In genomic region chrX:60542901-60543300, GRCm38 (mm10) we compare ENCODE assay signal across 34 mouse cellular contexts. TPM values are rescaled to one million over a fixed set of nuclear protein-coding genes. Genes with fewer than 3 reads are reported as not detected.
DNase-seq lines count a peak whose midpoint lies in the region; ATAC-seq lines count a peak whose summit lies in the region.
"Had no signal": no experiment of that assay in that cellular context is flagged by ENCODE, and none has a peak within 500 bp of the region (broad histone marks: within the 10 kb centered on the region; RNA-seq: fewer than 3 reads in every experiment).

No protein-coding gene starts in this region.

- H3K27me3 ChIP-seq in forebrain, embryonic 14.5 days (replicated peaks; ENCODE audit: control insufficient read depth, insufficient read depth, low read length): no peaks in the 10 kb centered on the region
- H3K27me3 ChIP-seq in forebrain, embryonic 12.5 days: no peaks in the 10 kb centered on the region
- H3K27me3 ChIP-seq in embryonic facial prominence, embryonic 10.5 days (replicated peaks; ENCODE audit: low read depth, poor library complexity, severe bottlenecking): 0 out of 2 replicates have a peak, but pooled peaks cover 11% of the 10 kb centered on the region
- H3K27me3 ChIP-seq: CH12.LX; forebrain, embryonic 15.5 days; hindbrain, embryonic 13.5 days had no signal

- H3K27ac ChIP-seq in forebrain, embryonic 14.5 days (ENCODE audit: low read depth, low read length): no peak overlapping the region
- no peak overlapping the region for H3K27ac ChIP-seq in forebrain, embryonic 12.5 days
- no peak overlapping the region for H3K27ac ChIP-seq in embryonic facial prominence, embryonic 10.5 days (replicated peaks)
- H3K27ac ChIP-seq: embryonic facial prominence, embryonic 13.5 days; forebrain, embryonic 15.5 days; gastrocnemius, adult 2 months; hindbrain, embryonic 13.5 days had no signal

- H3K4me1 ChIP-seq in forebrain, embryonic 14.5 days (ENCODE audit: control insufficient read depth, insufficient read depth, low read length): no peaks in the 10 kb centered on the region
- H3K4me1 ChIP-seq in forebrain, embryonic 12.5 days: peaks cover 6% of the 10 kb centered on the region
- H3K4me1 ChIP-seq in embryonic facial prominence, embryonic 10.5 days: 0 out of 2 replicates have a peak, but pooled peaks cover 2% of the 10 kb centered on the region
- H3K4me1 ChIP-seq: embryonic facial prominence, embryonic 13.5 days had no signal

- no peaks in the 10 kb centered on the region for H3K9me3 ChIP-seq in forebrain, embryonic 14.5 days (replicated peaks; ENCODE audit: control insufficient read depth, low read length)
- H3K9me3 ChIP-seq in forebrain, embryonic 12.5 days: no peaks in the 10 kb centered on the region
- H3K9me3 ChIP-seq in embryonic facial prominence, embryonic 10.5 days: no peaks in the 10 kb centered on the region
- H3K9me3 ChIP-seq: embryonic facial prominence, embryonic 13.5 days; forebrain, embryonic 15.5 days; hindbrain, embryonic 13.5 days had no signal

- peak; percentile 60 for DNase-seq in forebrain, embryonic 14.5 days (ENCODE audit: low spot score)
- DNase-seq in layer of hippocampus, adult 9-11 months: peak; percentile 2
- no peak for DNase-seq in layer of hippocampus, postnatal 36 days
- peak; percentile 16 for DNase-seq in Muller cell, postnatal 12 days (ENCODE audit: inconsistent ontology term)
- DNase-seq in embryonic facial prominence, embryonic 10.5 days (ENCODE audit: low spot score): no peak
- DNase-seq: adrenal gland, adult 2 months; adrenal gland, postnatal 14 days; B cell, adult 2 months; cerebellum, adult 18-20 months; cerebellum, adult 9-10 months; cerebellum, postnatal 25 days; gastrocnemius, adult 2 months; gastrocnemius, postnatal 14 days; heart, adult 11 months; kidney, adult 18-20 months had no signal

- no peaks in the 10 kb centered on the region for H3K36me3 ChIP-seq in forebrain, embryonic 14.5 days (ENCODE audit: control insufficient read depth, insufficient read depth, low read length)
- H3K36me3 ChIP-seq in forebrain, embryonic 12.5 days (replicated peaks): no peaks in the 10 kb centered on the region
- no peaks in the 10 kb centered on the region for H3K36me3 ChIP-seq in embryonic facial prominence, embryonic 10.5 days (replicated peaks)
- H3K36me3 ChIP-seq: embryonic facial prominence, embryonic 13.5 days; forebrain, embryonic 15.5 days; G1E; hindbrain, embryonic 13.5 days had no signal

- WGBS in forebrain, embryonic 14.5 days: 34% methylated on average over 1 of the region's 1 CpGs
- 32% methylated on average over 1 of the region's 1 CpGs for WGBS in forebrain, embryonic 12.5 days
- 59% methylated on average over 1 of the region's 1 CpGs for WGBS in embryonic facial prominence, embryonic 10.5 days

- H3K4me3 ChIP-seq in forebrain, embryonic 14.5 days (ENCODE audit: low read depth, low read length): no peak overlapping the region
- H3K4me3 ChIP-seq in forebrain, embryonic 12.5 days (replicated peaks): no peak overlapping the region
- H3K4me3 ChIP-seq in embryonic facial prominence, embryonic 10.5 days: no peak overlapping the region
- H3K4me3 ChIP-seq: embryonic facial prominence, embryonic 13.5 days; erythroblast, embryonic 14.5 days; forebrain, embryonic 15.5 days; gastrocnemius, adult 2 months; hindbrain, embryonic 13.5 days had no signal

- no peak overlapping the region for H3K4me2 ChIP-seq in forebrain, embryonic 14.5 days (ENCODE audit: low read length)
- no peak overlapping the region for H3K4me2 ChIP-seq in forebrain, embryonic 12.5 days
- H3K4me2 ChIP-seq: embryonic facial prominence, embryonic 13.5 days; forebrain, embryonic 15.5 days; heart, embryonic 11.5 days; hindbrain, embryonic 13.5 days had no signal

- ATAC-seq in forebrain, embryonic 14.5 days: no peak
- ATAC-seq in forebrain, embryonic 12.5 days (ENCODE audit: low FRiP score): no peak
- ATAC-seq: forebrain, embryonic 15.5 days; hindbrain, embryonic 16.5 days; inflammation-experienced regulatory T-cells, adult 6 months; intestine, embryonic 16.5 days had no signal

- H3K9ac ChIP-seq in forebrain, embryonic 14.5 days (ENCODE audit: low read length): no peak overlapping the region
- no peak overlapping the region for H3K9ac ChIP-seq in forebrain, embryonic 12.5 days
- H3K9ac ChIP-seq: embryonic facial prominence, embryonic 13.5 days; forebrain, embryonic 15.5 days; hindbrain, embryonic 13.5 days had no signal

RNA-seq across cellular contexts. Expression of gene Gm7073, which starts 3.9 kb away (rescaled TPM):
- not detected in 2 replicates for polyA plus RNA-seq in forebrain, embryonic 14.5 days (2014; fragmentation: Nextera tagmentation; extraction: Ambion mirVana)
- polyA plus RNA-seq in forebrain, embryonic 12.5 days (2016; fragmentation: Nextera tagmentation; extraction: Ambion mirVana): not detected in 2 replicates
- not detected for total RNA-seq in layer of hippocampus, postnatal 36 days (2021)
- not detected in 2 replicates for polyA plus RNA-seq in embryonic facial prominence, embryonic 10.5 days (2016; fragmentation: Nextera tagmentation; extraction: Ambion mirVana)
- total RNA-seq: adrenal gland, adult 2 months; adrenal gland, postnatal 14 days; adrenal gland, postnatal 4 days; CH12.LX; common myeloid progenitor, adult 5-6 weeks; G1E; gastrocnemius, adult 2 months; gastrocnemius, postnatal 14 days; gastrocnemius, postnatal 4 days; heart, adult 8-10 months; heart, postnatal 25 days; hematopoietic stem cell, adult 5-6 weeks had no signal
- polyA plus RNA-seq: adrenal gland, adult 2 months; embryonic facial prominence, embryonic 13.5 days; erythroblast, embryonic 14.5 days; forebrain, embryonic 15.5 days; G1E; heart, embryonic 11.5 days; heart, embryonic 14.5 days; heart, postnatal 0 days; hindbrain, embryonic 13.5 days; hindbrain, embryonic 16.5 days; inflammation-experienced regulatory T-cells, adult 6 months; intestine, embryonic 16.5 days had no signal

RNA-seq across cellular contexts. Expression of gene Atp11c, which starts 49.6 kb away (rescaled TPM):
- polyA plus RNA-seq in forebrain, embryonic 14.5 days (2014; fragmentation: Nextera tagmentation; extraction: Ambion mirVana): 14.7 and 15.5 TPM in 2 replicates
- 17.8 and 19.2 TPM in 2 replicates for polyA plus RNA-seq in forebrain, embryonic 12.5 days (2016; fragmentation: Nextera tagmentation; extraction: Ambion mirVana)
- total RNA-seq in layer of hippocampus, postnatal 36 days (2021): 10 to 100 TPM in 1 of 2 experiments, 1 to 10 TPM in 1; 10.0 to 11.2 TPM
- 16.6 and 16.9 TPM in 2 replicates for polyA plus RNA-seq in embryonic facial prominence, embryonic 10.5 days (2016; fragmentation: Nextera tagmentation; extraction: Ambion mirVana)

Comparison
In these comparisons a context has a peak if more than half of its experiments do, and no peak if none do; other contexts are left out.
1. DNase-seq: peak in forebrain, embryonic 14.5 days (single experiment), layer of hippocampus, adult 9-11 months (single experiment) and Muller cell, postnatal 12 days (single experiment); none in layer of hippocampus, postnatal 36 days (0 of 2) and embryonic facial prominence, embryonic 10.5 days (single experiment).